Mouse (Mus musculus): Measurements from ENCODE around the gene Ubtfl1. TPM values are rescaled to one million over a fixed set of nuclear protein-coding genes. Genes with fewer than 3 reads are reported as not detected.

Ubtfl1 gene
- polyA plus RNA-seq (2017; shearing (Covaris generic)): not detected

DNA sequence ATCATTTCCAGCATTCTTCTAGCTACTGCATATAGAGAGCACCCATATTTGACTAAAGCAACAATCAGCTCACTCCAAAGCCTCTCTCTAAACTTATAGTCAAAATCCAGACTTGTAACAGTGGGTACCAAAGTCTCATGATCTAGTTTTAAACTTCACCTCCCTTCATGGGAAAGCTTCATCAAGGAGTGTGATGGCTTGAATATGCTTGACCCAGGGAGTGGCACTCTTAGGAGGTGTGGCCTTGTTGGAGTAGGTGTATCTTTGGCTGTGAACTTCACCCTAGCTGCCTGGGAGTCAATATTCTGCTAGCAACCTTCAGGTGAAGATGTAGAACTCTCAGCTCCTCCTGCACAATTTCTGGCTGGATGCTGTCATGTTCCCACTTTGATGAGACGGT, at the start of gene Ubtfl1:
Gene Ubtfl1, plus strand, starts transcription at position 301 of the 400 bp plus-strand sequence.

DNA sequence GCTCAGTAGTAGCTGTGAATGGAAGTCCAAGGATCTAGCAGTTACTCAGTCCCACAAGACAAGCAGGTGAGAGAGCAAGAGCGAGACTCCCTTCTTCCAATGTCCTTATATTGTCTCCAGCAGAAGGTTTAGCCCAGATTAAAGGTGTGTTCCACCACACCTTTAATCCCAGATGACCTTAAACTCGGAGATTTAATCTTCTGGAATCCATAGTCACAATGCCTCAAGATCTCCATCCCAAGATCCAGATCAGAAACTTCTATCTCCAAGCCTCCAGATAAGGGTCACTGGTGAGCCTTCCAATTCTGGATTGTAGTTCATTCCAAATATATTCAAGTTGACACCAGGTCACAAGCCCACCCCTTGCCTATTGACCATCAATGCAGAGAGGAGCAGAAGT, 1.3 kb upstream of the Ubtfl1 start, which contains the start of gene Naalad2:
Gene Naalad2, minus strand, starts transcription at position 101 of the 400 bp plus-strand sequence.

DNA sequence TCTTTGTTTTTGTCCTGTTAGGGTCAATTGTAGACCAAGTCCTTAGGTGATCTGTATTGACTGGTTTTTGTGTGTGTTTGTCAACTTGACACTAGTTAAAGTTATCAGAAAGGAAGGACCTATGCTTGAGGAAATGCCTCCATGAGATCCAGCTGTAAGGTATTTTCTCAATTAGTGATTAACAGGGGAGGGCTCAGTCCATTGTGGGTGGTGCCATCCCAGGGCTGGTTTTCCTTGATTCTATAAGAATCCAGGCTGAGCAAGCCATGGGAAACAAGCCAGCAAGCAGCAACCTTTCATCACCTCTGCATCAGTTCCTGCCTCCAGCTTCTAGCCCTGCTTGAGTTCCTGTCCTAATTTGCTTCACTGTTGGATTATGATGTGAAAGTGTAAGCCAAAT, 26.1 kb downstream of the Ubtfl1 start, which contains the start of gene Mbd3l2:
Gene Mbd3l2, plus strand, starts transcription at position 301 of the 400 bp plus-strand sequence.

Other genes with a start within 250 kb of the Ubtfl1 start
- gene Chordc1, start 112.3 kb upstream of the Ubtfl1 start, polyA plus RNA-seq (2017; shearing (Covaris generic)): 217 TPM
- 0.27 TPM for gene Naalad2, start 1.4 kb upstream of the Ubtfl1 start, polyA plus RNA-seq (2017; shearing (Covaris generic))
- gene Mbd3l2, start 26.2 kb downstream of the Ubtfl1 start, polyA plus RNA-seq (2017; shearing (Covaris generic)): not detected
- 4.2 TPM for gene Zfp558, start 73.8 kb downstream of the Ubtfl1 start, polyA plus RNA-seq (2017; shearing (Covaris generic))
- gene Mbd3l1, start 73.9 kb downstream of the Ubtfl1 start, polyA plus RNA-seq (2017; shearing (Covaris generic)): not detected